Mouse (Mus musculus): Measurements from ENCODE around the gene Myh1. TPM values are rescaled to one million over a fixed set of nuclear protein-coding genes. Genes with fewer than 3 reads are reported as not detected.

Gene Myh1
- polyA plus RNA-seq (2016; fragmentation: Nextera tagmentation; extraction: Ambion mirVana), result not detected in 2 replicates

DNA sequence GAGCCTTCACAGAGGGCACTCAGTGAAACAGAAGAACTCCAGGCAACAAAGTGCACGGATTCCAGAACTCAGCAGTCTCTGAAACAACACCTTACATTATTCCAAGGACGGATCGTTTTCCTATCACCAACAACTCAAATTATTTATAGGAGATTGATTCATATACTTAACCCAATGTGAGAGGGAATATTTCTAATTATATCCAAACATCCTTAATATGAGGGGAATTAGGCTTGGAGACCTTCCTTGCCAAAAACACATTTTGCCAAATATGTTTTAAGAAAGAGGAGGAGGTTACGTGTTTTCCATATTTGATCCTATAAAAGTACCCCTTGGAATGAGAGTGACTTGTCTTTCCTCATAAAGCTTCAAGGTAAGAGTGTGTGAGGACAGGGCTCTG lies at the start of gene Myh1:
TSS of gene Myh1 (plus strand) at position 301 of the 400 bp plus-strand sequence.
- WGBS, result 80% methylated on average over 4 of the region's 4 CpGs
- no peak within 1 kb of the TSS for H3K4me3 ChIP-seq
- H3K4me1 ChIP-seq, result no peaks in the 10 kb centered on the region
- H3K9me3 ChIP-seq (replicated peaks), result no peaks in the 10 kb centered on the region
- no peak for DNase-seq (ENCODE audit: low spot score)
- no peak within 1 kb of the TSS for H3K27ac ChIP-seq (replicated peaks)
- H3K27me3 ChIP-seq (ENCODE audit: low read depth, poor library complexity, severe bottlenecking), result no peaks in the 10 kb centered on the region
- H3K36me3 ChIP-seq, result no peaks in the 10 kb centered on the region

DNA sequence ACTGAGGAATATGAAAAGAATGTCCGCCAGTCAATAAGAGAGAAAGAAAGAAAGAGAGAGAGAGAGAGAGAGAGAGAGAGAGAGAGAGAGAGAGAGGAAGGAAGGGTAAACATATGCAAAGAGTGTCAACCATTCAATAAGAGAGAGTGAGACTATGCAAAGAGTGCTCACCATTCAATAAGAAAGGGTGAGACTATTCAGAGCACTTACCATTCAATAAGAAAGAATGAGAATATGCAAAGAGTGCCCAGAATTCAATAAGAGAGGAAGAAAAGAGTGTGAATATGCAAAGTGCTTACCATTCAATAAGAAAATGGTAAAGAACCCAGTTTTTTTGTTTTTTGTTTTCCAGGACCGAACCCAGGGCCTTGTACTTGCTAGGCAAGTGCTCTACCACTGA lies 49.6 kb upstream of the Myh1 start:
- no peak overlapping the region for H3K27ac ChIP-seq (replicated peaks)
- H3K36me3 ChIP-seq, result no peaks in the 10 kb centered on the region
- no peaks in the 10 kb centered on the region for H3K9me3 ChIP-seq (replicated peaks)
- H3K4me1 ChIP-seq, result peaks cover 12% of the 10 kb centered on the region
- DNase-seq (ENCODE audit: low spot score), result no peak
- no peak overlapping the region for H3K4me3 ChIP-seq
- 82% methylated on average over 2 of the region's 2 CpGs for WGBS
- H3K27me3 ChIP-seq (ENCODE audit: low read depth, poor library complexity, severe bottlenecking), result peaks cover 44% of the 10 kb centered on the region

DNA sequence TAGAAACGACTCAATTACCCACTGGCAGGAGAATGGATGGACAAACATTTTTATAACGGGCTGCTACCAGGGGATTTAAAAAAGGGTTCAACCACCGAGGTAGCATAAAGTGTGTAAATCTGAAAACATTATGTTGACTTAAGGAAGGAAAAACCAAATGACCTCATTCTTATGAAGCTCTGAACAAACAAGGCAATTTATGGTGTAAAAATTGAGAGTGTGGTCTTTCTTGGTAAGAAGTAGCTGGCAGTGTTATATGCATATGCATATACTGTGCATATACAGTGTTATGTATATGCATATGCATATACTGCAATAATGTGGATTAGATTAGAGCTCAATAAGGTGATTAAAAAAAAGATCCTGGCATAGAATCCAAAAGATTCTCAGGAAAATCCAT lies 48.7 kb upstream of the Myh1 start:
- no peak overlapping the region for H3K4me3 ChIP-seq
- no peaks in the 10 kb centered on the region for H3K36me3 ChIP-seq
- no peak for DNase-seq (ENCODE audit: low spot score)
- H3K27me3 ChIP-seq (ENCODE audit: low read depth, poor library complexity, severe bottlenecking), result peaks cover 35% of the 10 kb centered on the region
- peaks cover 12% of the 10 kb centered on the region for H3K4me1 ChIP-seq
- H3K9me3 ChIP-seq (replicated peaks), result no peaks in the 10 kb centered on the region
- 85% methylated on average over 3 of the region's 3 CpGs for WGBS
- H3K27ac ChIP-seq (replicated peaks), result no peak overlapping the region

DNA sequence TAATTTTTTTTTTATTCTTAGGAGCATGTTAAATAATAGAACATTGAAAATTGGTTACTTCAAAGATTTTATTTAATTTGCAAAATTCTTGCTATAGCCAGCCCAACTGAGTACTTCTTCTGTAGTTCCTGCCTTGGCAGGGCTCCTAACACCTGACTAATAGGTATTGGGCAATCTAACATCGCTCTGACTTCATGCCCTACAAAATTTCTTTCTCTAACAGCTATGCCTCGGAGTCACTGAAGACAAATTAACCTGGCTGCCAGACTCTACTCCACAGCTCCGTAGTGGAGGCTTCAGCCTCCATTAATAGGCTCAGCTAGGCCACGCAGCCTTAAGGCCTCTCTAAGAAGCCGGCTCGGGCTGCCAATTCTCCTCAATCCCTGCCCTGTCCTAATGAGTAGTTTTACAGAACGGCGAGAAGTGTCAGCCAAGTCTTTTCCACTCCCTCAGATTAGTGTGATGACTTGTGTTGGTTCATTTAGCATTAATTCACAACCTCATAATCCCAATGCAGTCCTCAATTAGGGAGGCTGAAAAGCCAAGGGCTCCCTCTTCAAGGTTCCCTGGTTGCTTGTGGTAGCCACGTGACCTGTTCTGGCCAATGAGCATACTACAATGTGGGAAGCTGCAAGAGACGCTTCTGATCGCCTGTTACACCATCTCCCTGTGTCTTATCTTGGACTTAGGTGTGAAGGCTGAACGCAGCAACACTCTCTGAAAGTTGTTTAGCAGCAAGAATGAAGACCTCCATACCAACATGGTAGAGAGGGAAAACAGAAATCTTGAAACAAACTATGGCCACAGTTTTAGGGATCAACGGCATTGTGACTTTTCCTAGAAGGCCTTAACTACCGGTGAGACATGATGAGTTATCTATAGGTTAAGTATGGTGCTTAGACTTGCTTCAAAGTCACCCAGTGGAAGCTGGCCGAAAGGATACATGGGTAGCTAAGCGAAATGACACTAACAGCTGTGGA lies 47.9 kb upstream of the Myh1 start:
- H3K27me3 ChIP-seq (ENCODE audit: low read depth, poor library complexity, severe bottlenecking), result peaks cover 27% of the 10 kb centered on the region
- no peaks in the 10 kb centered on the region for H3K9me3 ChIP-seq (replicated peaks)
- no peak overlapping the region for H3K4me3 ChIP-seq
- H3K36me3 ChIP-seq, result no peaks in the 10 kb centered on the region
- DNase-seq (ENCODE audit: low spot score), result no peak
- no peak overlapping the region for H3K27ac ChIP-seq (replicated peaks)
- WGBS, result 83% methylated on average over 16 of the region's 16 CpGs
- H3K4me1 ChIP-seq, result peaks cover 12% of the 10 kb centered on the region

DNA sequence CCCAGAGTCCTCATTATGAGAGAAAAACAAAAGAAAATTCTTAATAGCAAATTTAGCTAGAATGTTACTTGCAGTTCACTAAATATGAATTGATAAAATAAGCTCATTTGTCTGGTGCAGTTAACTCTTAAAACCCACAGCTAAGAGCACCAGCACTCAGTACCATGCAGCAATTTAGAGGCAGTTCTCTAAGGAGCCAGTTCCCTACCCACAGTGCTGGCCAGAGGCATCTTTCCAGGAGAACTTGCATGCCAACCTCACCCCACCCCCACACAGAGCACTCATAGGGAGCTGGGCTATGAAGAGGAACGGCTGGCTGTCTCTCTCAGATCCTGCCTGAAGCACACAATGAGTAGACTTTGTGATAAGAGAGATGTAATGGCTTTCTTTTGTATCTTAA lies 46.7 kb upstream of the Myh1 start:
- Histone ChIP-seq H3K9me3 (replicated peaks) (no peaks in the 10 kb centered on the region), H3K4me1 (peaks cover 12% of the 10 kb centered on the region), H3K27me3 (ENCODE audit: low read depth, poor library complexity, severe bottlenecking) (peaks cover 15% of the 10 kb centered on the region; the same call in 1 of the 2 replicates), H3K36me3 (no peaks in the 10 kb centered on the region), H3K27ac (replicated peaks) (no peak overlapping the region), H3K4me3 (no peak overlapping the region)
- no peak for DNase-seq (ENCODE audit: low spot score)
- WGBS, result 13% methylated on average over 1 of the region's 1 CpGs

DNA sequence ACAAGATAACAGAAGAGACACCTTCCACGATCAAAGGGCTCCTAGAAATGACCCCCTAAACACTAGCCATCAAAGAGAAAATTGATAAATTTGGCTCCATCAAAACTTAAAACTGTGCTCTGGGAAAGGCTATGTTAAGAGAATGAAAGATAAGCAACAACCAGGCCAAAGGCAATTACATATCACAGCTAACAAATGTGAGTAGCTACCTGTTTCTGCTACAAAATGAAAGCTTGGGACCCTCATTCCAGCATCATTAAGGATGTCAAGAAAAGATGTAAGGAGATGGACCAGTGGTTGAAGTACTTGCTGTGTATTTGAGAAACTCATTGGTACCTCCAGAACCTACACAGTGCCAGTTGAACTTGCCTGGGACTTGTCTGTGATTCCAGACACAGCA lies 46.0 kb upstream of the Myh1 start:
- 80% methylated on average over 1 of the region's 1 CpGs for WGBS
- Histone ChIP-seq H3K27ac (replicated peaks) (no peak overlapping the region), H3K4me3 (no peak overlapping the region), H3K27me3 (ENCODE audit: low read depth, poor library complexity, severe bottlenecking) (peaks cover 15% of the 10 kb centered on the region; the same call in 1 of the 2 replicates), H3K9me3 (replicated peaks) (no peaks in the 10 kb centered on the region), H3K36me3 (no peaks in the 10 kb centered on the region), H3K4me1 (peaks cover 6% of the 10 kb centered on the region)
- no peak for DNase-seq (ENCODE audit: low spot score)

DNA sequence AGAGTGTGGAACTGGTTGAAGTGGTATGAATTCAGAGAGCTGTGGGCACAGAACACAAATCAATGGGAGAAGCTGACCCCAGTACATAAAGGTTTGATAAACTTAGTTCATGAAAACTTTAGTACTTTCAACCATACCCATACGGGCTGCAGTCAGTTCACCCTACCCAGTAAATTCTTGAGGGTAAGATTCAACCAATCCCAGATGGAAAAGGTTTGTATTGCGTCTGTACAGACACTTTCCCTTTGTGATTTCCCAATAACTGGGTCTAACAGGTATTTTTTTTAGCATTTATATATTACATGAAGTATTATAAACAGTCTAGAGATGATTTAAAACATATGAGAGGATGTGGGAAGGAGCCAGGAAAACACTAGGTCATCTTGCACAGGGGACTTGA lies 44.2 kb upstream of the Myh1 start:
- 87% methylated on average over 2 of the region's 2 CpGs for WGBS
- no peak overlapping the region for H3K27ac ChIP-seq (replicated peaks)
- no peaks in the 10 kb centered on the region for H3K9me3 ChIP-seq (replicated peaks)
- peaks cover 15% of the 10 kb centered on the region; the same call in 1 of the 2 replicates for H3K27me3 ChIP-seq (ENCODE audit: low read depth, poor library complexity, severe bottlenecking)
- no peak overlapping the region for H3K4me3 ChIP-seq
- no peak for DNase-seq (ENCODE audit: low spot score)
- H3K36me3 ChIP-seq, result no peaks in the 10 kb centered on the region
- peaks cover 6% of the 10 kb centered on the region for H3K4me1 ChIP-seq

DNA sequence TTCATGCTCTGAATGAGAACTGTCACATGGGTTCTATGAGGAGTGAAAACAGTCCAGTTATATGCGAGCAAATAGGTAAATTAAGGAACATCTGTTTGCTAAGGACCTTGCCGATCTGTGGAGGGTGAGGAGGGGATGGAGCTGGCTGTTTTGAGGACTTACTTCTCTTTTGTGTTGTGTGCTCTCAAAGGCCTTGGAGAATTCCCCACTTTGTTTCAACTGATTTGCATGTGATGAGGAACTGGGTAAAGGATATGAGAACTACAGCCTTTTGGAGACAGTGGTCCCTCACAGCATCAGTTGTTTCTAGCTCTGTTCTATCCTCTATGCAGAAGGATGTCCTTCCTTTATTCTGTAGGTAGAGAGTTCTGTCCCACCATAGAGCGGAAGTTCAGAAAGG lies 39.7 kb upstream of the Myh1 start:
- Histone ChIP-seq H3K4me1 (no peaks in the 10 kb centered on the region), H3K36me3 (no peaks in the 10 kb centered on the region), H3K27me3 (ENCODE audit: low read depth, poor library complexity, severe bottlenecking) (no peaks in the 10 kb centered on the region), H3K27ac (replicated peaks) (no peak overlapping the region), H3K4me3 (no peak overlapping the region), H3K9me3 (replicated peaks) (no peaks in the 10 kb centered on the region)
- DNase-seq (ENCODE audit: low spot score), result no peak
- WGBS, result 92% methylated on average over 3 of the region's 3 CpGs

DNA sequence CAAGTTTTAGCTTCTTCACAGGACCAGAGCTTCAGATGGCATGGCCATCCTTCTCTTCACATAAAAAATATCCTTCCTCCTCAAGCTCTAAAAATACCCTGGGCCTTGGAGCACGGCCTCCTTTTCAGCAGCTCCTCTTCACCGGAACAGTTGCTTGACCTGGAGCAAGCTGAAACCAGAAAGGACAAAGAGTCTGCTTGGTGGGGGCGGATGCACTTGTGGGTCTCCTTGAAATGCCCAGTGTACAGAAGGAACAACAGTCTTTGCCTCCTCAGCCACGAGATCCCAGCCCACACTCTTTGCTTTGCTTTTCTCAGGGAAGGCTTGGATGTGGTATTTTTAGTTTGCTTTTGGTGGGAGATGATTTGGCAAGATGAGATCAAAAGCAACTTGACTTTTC lies 36.2 kb upstream of the Myh1 start:
- H3K4me3 ChIP-seq, result no peak overlapping the region
- DNase-seq (ENCODE audit: low spot score), result no peak
- no peaks in the 10 kb centered on the region for H3K27me3 ChIP-seq (ENCODE audit: low read depth, poor library complexity, severe bottlenecking)
- no peaks in the 10 kb centered on the region for H3K36me3 ChIP-seq
- 71% methylated on average over 4 of the region's 4 CpGs for WGBS
- no peak overlapping the region for H3K27ac ChIP-seq (replicated peaks)
- H3K4me1 ChIP-seq, result no peaks in the 10 kb centered on the region
- no peaks in the 10 kb centered on the region for H3K9me3 ChIP-seq (replicated peaks)

DNA sequence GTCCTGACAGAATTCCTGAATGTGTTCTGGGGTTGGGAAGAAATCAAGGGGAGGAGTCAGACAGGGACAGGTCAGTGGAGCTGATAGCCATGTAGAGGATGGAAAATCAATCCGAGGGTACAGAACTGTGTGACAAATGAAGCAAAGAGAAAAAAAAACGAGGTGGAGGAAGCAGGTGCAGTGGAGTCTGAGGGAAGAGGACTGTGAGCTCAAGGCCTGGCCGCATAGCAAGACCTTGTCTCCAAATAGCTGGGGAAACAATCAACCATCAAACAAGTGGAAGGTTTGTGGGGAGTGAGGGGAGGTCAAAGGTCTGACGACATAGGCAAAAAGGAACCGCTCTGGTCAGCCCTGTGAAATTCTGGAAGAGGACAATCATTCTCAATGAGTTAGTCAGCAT lies 35.0 kb upstream of the Myh1 start:
- WGBS, result 57% methylated on average over 5 of the region's 5 CpGs
- H3K27ac ChIP-seq (replicated peaks), result no peak overlapping the region

DNA sequence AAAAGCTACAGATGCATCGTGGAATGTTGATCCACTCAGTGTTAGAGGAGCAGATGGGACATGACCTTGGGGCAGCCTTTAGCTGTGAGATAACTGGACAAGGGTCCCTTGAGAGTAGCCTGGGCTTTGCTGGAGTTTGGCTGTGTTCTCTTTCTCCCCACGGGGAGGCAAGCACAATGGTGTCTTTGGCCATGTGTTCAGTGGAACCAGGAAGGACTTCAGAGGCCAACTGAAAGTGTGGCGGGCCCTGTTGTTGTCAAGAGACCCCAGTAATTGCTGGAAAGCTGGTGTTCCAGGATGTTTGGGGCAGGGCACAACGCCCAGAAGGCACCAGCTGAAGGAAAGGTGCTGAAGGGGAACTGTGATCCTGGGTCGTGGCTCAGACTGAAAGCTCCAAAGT lies 30.6 kb upstream of the Myh1 start:
- H3K27ac ChIP-seq (replicated peaks), result no peak overlapping the region
- no peaks in the 10 kb centered on the region for H3K27me3 ChIP-seq (ENCODE audit: low read depth, poor library complexity, severe bottlenecking)
- no peak for DNase-seq (ENCODE audit: low spot score)
- H3K4me3 ChIP-seq, result no peak overlapping the region
- H3K36me3 ChIP-seq, result no peaks in the 10 kb centered on the region
- no peaks in the 10 kb centered on the region for H3K9me3 ChIP-seq (replicated peaks)
- WGBS, result 64% methylated on average over 5 of the region's 5 CpGs
- H3K4me1 ChIP-seq, result peaks cover 4% of the 10 kb centered on the region

More for the DNA sequence above, 35.0 kb upstream of the Myh1 start:
- Histone ChIP-seq H3K4me3 (no peak overlapping the region), H3K36me3 (no peaks in the 10 kb centered on the region), H3K27me3 (ENCODE audit: low read depth, poor library complexity, severe bottlenecking) (no peaks in the 10 kb centered on the region), H3K4me1 (peaks cover 4% of the 10 kb centered on the region), H3K9me3 (replicated peaks) (no peaks in the 10 kb centered on the region)
- no peak for DNase-seq (ENCODE audit: low spot score)

DNA sequence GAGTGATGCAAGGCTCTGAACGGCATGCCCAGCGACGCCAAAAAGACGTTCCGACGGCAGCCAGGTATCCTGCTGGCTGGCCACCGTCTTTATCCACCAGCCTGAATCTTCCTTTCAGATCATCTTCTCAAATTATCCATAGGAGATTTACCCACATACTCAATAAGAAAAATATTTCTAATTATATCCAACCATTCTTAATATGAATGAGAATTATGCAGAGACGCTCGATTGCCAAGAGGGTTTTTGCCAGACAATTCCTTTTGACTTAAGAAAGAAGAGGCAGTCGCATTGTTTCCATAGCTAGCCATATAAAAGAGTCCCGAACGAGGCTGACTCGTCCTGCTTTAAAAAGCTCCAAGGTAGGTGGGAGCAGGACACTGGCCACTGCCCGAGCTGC lies 29.1 kb upstream of the Myh1 start, which contains the start of gene Myh2:
TSS of gene Myh2 (plus strand) at position 301 of the 400 bp plus-strand sequence.
- no peak within 1 kb of the TSS for H3K27ac ChIP-seq (replicated peaks)
- no peak within 1 kb of the TSS for H3K4me3 ChIP-seq
- no peaks in the 10 kb centered on the region for H3K36me3 ChIP-seq
- peaks cover 4% of the 10 kb centered on the region for H3K4me1 ChIP-seq
- WGBS, result 75% methylated on average over 14 of the region's 14 CpGs
- no peaks in the 10 kb centered on the region for H3K27me3 ChIP-seq (ENCODE audit: low read depth, poor library complexity, severe bottlenecking)
- no peak for DNase-seq (ENCODE audit: low spot score)
- H3K9me3 ChIP-seq (replicated peaks), result no peaks in the 10 kb centered on the region

DNA sequence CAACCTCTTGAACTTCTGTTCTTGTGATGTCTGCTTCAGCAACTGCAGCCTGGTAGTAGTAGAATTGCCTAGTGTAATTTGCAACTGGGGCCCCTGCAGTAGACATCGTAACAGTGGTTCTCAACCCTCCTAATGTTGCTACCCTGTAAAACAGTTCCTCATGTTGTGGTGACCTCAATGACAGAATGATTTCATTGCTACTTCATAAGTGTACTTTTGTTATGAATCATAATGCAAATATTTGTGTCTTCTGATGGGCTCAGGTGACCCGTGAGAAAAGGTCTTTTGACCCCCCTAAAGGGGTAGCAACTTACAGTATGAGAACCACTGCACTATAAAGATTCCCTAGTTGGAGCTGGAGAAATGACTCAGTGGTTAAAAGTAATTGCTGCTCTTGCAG lies 27.4 kb upstream of the Myh1 start:
- Histone ChIP-seq H3K4me3 (no peak overlapping the region), H3K27me3 (ENCODE audit: low read depth, poor library complexity, severe bottlenecking) (no peaks in the 10 kb centered on the region), H3K36me3 (no peaks in the 10 kb centered on the region), H3K4me1 (peaks cover 4% of the 10 kb centered on the region), H3K9me3 (replicated peaks) (no peaks in the 10 kb centered on the region), H3K27ac (replicated peaks) (no peak overlapping the region)
- DNase-seq (ENCODE audit: low spot score), result no peak
- WGBS, result 90% methylated on average over 2 of the region's 2 CpGs
